9 mouse cellular contexts compared by ENCODE assay signal in genomic region chr11:81486265-81486940, GRCm38 (mm10).
A peak's percentile ranks its signal among the peaks of the same experiment; 100 is the strongest.
DNase-seq lines count a peak whose midpoint lies in the region; ATAC-seq and TF ChIP-seq lines count a peak whose summit lies in the region.
"Had no signal": no experiment of that assay in that cellular context is flagged by ENCODE, and none has a peak within 500 bp of the region (broad histone marks: within the 10 kb centered on the region; RNA-seq: fewer than 3 reads in every experiment).

No protein-coding gene starts in this region.

- no peak overlapping the region for H3K4me2 ChIP-seq in hindbrain, embryonic 11.5 days (replicated peaks; ENCODE audit: low read depth, low read length)
- no peak overlapping the region for H3K4me2 ChIP-seq in hindbrain, embryonic 13.5 days
- no peak overlapping the region for H3K4me2 ChIP-seq in liver, postnatal 0 days (ENCODE audit: low read depth, low read length)

- whole genome bisulfite sequencing in hindbrain, embryonic 11.5 days, result 19% methylated on average over 6 of the region's 6 CpGs
- 22% methylated on average over 6 of the region's 6 CpGs for WGBS in hindbrain, embryonic 13.5 days
- WGBS in liver, postnatal 0 days (ENCODE audit: insufficient replicate concordance), result 18% methylated on average over 6 of the region's 6 CpGs

- no peak overlapping the region for H3K9ac ChIP-seq in hindbrain, embryonic 11.5 days (ENCODE audit: low read depth, low read length)
- no peak overlapping the region for H3K9ac ChIP-seq in hindbrain, embryonic 13.5 days
- no peak overlapping the region for H3K9ac ChIP-seq in liver, postnatal 0 days (replicated peaks)

- peak; percentile 51 for DNase-seq in hindbrain, embryonic 11.5 days (ENCODE audit: low spot score)
- DNase-seq in 3T3-L1 (ENCODE audit: low read depth, low spot score) (peak; percentile 29), R1 (ENCODE audit: low read depth, low spot score) (peak; percentile 39)
- DNase-seq in layer of hippocampus, adult 9-11 months, result peak; percentile 78
- no peak for DNase-seq in spleen, postnatal 10 days (ENCODE audit: low spot score in 2 of 2)
- no peak for DNase-seq in liver, postnatal 0 days

- no peak for TF ChIP-seq CTCF in liver, postnatal 0 days (IDR thresholded peaks at IDR 0.05; ENCODE audit: low read depth)

- no peaks in the 10 kb centered on the region for H3K36me3 ChIP-seq in hindbrain, embryonic 11.5 days (ENCODE audit: control insufficient read depth, insufficient read depth, low read length)
- no peaks in the 10 kb centered on the region for H3K36me3 ChIP-seq in hindbrain, embryonic 13.5 days
- no peaks in the 10 kb centered on the region for H3K36me3 ChIP-seq in liver, postnatal 0 days (replicated peaks; ENCODE audit: insufficient read depth, low read length)
- H3K36me3 ChIP-seq: midbrain, embryonic 10.5 days had no signal

- ATAC-seq in hindbrain, embryonic 11.5 days (ENCODE audit: low FRiP score), result no peak
- no peak for ATAC-seq in hindbrain, embryonic 13.5 days (ENCODE audit: low FRiP score)
- no peak for ATAC-seq in liver, postnatal 0 days
- no peak for ATAC-seq in erythroblast, adult 5-6 weeks (replicated peaks; ENCODE audit: low FRiP score, poor library complexity, severe bottlenecking)

- H3K9me3 ChIP-seq in hindbrain, embryonic 11.5 days (ENCODE audit: control insufficient read depth, low read length), result no peaks in the 10 kb centered on the region
- H3K9me3 ChIP-seq in hindbrain, embryonic 13.5 days, result 0 out of 2 replicates have a peak, but pooled peaks cover 3% of the 10 kb centered on the region
- no peaks in the 10 kb centered on the region for H3K9me3 ChIP-seq in liver, postnatal 0 days (ENCODE audit: low read length)
- H3K9me3 ChIP-seq: midbrain, embryonic 10.5 days had no signal

- H3K4me1 ChIP-seq in hindbrain, embryonic 11.5 days (replicated peaks; ENCODE audit: control insufficient read depth, insufficient read depth, low read length), result no peaks in the 10 kb centered on the region
- H3K4me1 ChIP-seq in hindbrain, embryonic 13.5 days (replicated peaks), result no peaks in the 10 kb centered on the region
- H3K4me1 ChIP-seq in liver, postnatal 0 days (ENCODE audit: insufficient read depth), result no peaks in the 10 kb centered on the region
- H3K4me1 ChIP-seq: midbrain, embryonic 10.5 days had no signal

- H3K27me3 ChIP-seq in hindbrain, embryonic 11.5 days (ENCODE audit: control insufficient read depth, insufficient read depth, low read length), result no peaks in the 10 kb centered on the region
- no peaks in the 10 kb centered on the region for H3K27me3 ChIP-seq in hindbrain, embryonic 13.5 days
- H3K27me3 ChIP-seq in liver, postnatal 0 days (ENCODE audit: insufficient read depth, low read length), result no peaks in the 10 kb centered on the region

- TF ChIP-seq EP300 in liver, postnatal 0 days (IDR thresholded peaks at IDR 0.05; ENCODE audit: low read depth), result no peak

- H3K4me3 ChIP-seq in hindbrain, embryonic 11.5 days (ENCODE audit: low read depth, low read length), result no peak overlapping the region
- H3K4me3 ChIP-seq in hindbrain, embryonic 13.5 days, result no peak overlapping the region
- H3K4me3 ChIP-seq in liver, postnatal 0 days (ENCODE audit: low read depth, low read length), result no peak overlapping the region
- H3K4me3 ChIP-seq: midbrain, embryonic 10.5 days had no signal

- no peak overlapping the region for H3K27ac ChIP-seq in hindbrain, embryonic 11.5 days (ENCODE audit: low read depth, low read length)
- H3K27ac ChIP-seq in hindbrain, embryonic 13.5 days, result no peak overlapping the region
- H3K27ac ChIP-seq in liver, postnatal 0 days (ENCODE audit: low read depth), result no peak overlapping the region
- H3K27ac ChIP-seq: midbrain, embryonic 10.5 days had no signal

Comparison
In these comparisons a context has a peak if more than half of its experiments do, and no peak if none do; other contexts are left out.
1. DNase-seq: peak in hindbrain, embryonic 11.5 days (single experiment), 3T3-L1 (single experiment), R1 (single experiment) and layer of hippocampus, adult 9-11 months (single experiment); none in spleen, postnatal 10 days (0 of 2) and liver, postnatal 0 days (single experiment).